ENCODE assay signal across 22 mouse cellular contexts in genomic region chr17:86030016-86030415, GRCm38 (mm10).
DNase-seq lines count a peak whose midpoint lies in the region; ATAC-seq and TF ChIP-seq lines count a peak whose summit lies in the region.
"Had no signal": no experiment of that assay in that cellular context is flagged by ENCODE, and none has a peak within 500 bp of the region (broad histone marks: within the 10 kb centered on the region; RNA-seq: fewer than 3 reads in every experiment).

No protein-coding gene starts in this region.

- H3K4me2 ChIP-seq in forebrain, embryonic 14.5 days (ENCODE audit: low read length), result no peak overlapping the region
- H3K4me2 ChIP-seq in forebrain, embryonic 12.5 days, result no peak overlapping the region
- H3K4me2 ChIP-seq: heart, embryonic 15.5 days; hindbrain, embryonic 13.5 days; midbrain, embryonic 12.5 days had no signal

- no peaks in the 10 kb centered on the region for H3K27me3 ChIP-seq in forebrain, embryonic 14.5 days (replicated peaks; ENCODE audit: control insufficient read depth, insufficient read depth, low read length)
- no peaks in the 10 kb centered on the region for H3K27me3 ChIP-seq in forebrain, embryonic 12.5 days
- H3K27me3 ChIP-seq: heart, embryonic 15.5 days; hindbrain, embryonic 13.5 days; midbrain, embryonic 12.5 days had no signal

- no peak for TF ChIP-seq CTCF in brain, embryonic 14.5 days (IDR thresholded peaks at IDR 0.05; ENCODE audit: borderline replicate concordance, extremely low read depth, insufficient read depth, insufficient read length)

- no peak overlapping the region for H3K27ac ChIP-seq in forebrain, embryonic 14.5 days (ENCODE audit: low read depth, low read length)
- H3K27ac ChIP-seq in forebrain, embryonic 12.5 days, result no peak overlapping the region
- H3K27ac ChIP-seq: heart, embryonic 15.5 days; hindbrain, embryonic 13.5 days; macrophage; midbrain, embryonic 12.5 days had no signal

- no peak overlapping the region for H3K4me3 ChIP-seq in forebrain, embryonic 14.5 days (ENCODE audit: low read depth, low read length)
- no peak overlapping the region for H3K4me3 ChIP-seq in forebrain, embryonic 12.5 days (replicated peaks)
- H3K4me3 ChIP-seq: heart, embryonic 15.5 days; hindbrain, embryonic 13.5 days; midbrain, embryonic 12.5 days had no signal

- H3K4me1 ChIP-seq in forebrain, embryonic 14.5 days (ENCODE audit: control insufficient read depth, insufficient read depth, low read length), result no peaks in the 10 kb centered on the region
- no peaks in the 10 kb centered on the region; the same call in 1 of the 2 replicates for H3K4me1 ChIP-seq in forebrain, embryonic 12.5 days
- H3K4me1 ChIP-seq: heart, embryonic 15.5 days; midbrain, embryonic 12.5 days had no signal

- no peaks in the 10 kb centered on the region for H3K9me3 ChIP-seq in forebrain, embryonic 14.5 days (replicated peaks; ENCODE audit: control insufficient read depth, low read length)
- no peaks in the 10 kb centered on the region for H3K9me3 ChIP-seq in forebrain, embryonic 12.5 days
- H3K9me3 ChIP-seq: heart, embryonic 15.5 days; hindbrain, embryonic 13.5 days; midbrain, embryonic 12.5 days had no signal

- whole genome bisulfite sequencing in forebrain, embryonic 14.5 days, result 56% methylated on average over 4 of the region's 4 CpGs
- 55% methylated on average over 4 of the region's 4 CpGs for WGBS in forebrain, embryonic 12.5 days

- H3K36me3 ChIP-seq in forebrain, embryonic 14.5 days (ENCODE audit: control insufficient read depth, insufficient read depth, low read length), result no peaks in the 10 kb centered on the region
- no peaks in the 10 kb centered on the region for H3K36me3 ChIP-seq in forebrain, embryonic 12.5 days (replicated peaks)
- H3K36me3 ChIP-seq: heart, embryonic 15.5 days; hindbrain, embryonic 13.5 days; midbrain, embryonic 12.5 days had no signal

- ATAC-seq in forebrain, embryonic 14.5 days, result 0 out of 2 replicates have a peak, but pooled peaks have one; percentile 32
- ATAC-seq in forebrain, embryonic 12.5 days (ENCODE audit: low FRiP score), result no peak

- no peak for TF ChIP-seq POLR2A in brain, embryonic 14.5 days (IDR thresholded peaks at IDR 0.05; ENCODE audit: borderline replicate concordance, extremely low read depth, insufficient read depth, insufficient read length, poor library complexity, severe bottlenecking)

- H3K9ac ChIP-seq in forebrain, embryonic 14.5 days (ENCODE audit: low read length), result no peak overlapping the region
- H3K9ac ChIP-seq in forebrain, embryonic 12.5 days, result no peak overlapping the region
- H3K9ac ChIP-seq: heart, embryonic 15.5 days; hindbrain, embryonic 13.5 days; midbrain, embryonic 12.5 days had no signal

- peak; percentile 52 for DNase-seq in forebrain, embryonic 14.5 days (ENCODE audit: low spot score)
- DNase-seq in 3T3-L1 (ENCODE audit: low read depth, low spot score), result peak; percentile 24
- DNase-seq in brain, embryonic 14.5 days (ENCODE audit: low read depth), result peak; percentile 66
- DNase-seq in fibroblast of lung, adult 2 months (ENCODE audit: low read depth), result peak; percentile 77
- DNase-seq in layer of hippocampus, postnatal 36 days, result no peak
- no peak for DNase-seq in cerebellum, postnatal 4 days (ENCODE audit: low spot score in 2 of 2)
- DNase-seq: adrenal gland, postnatal 10 days; B cell, adult 2 months; cerebellum, adult 8-10 months; cerebellum, postnatal 36 days; gastrocnemius, postnatal 36 days; heart, postnatal 36 days; kidney, adult 11 months; left cerebral cortex, postnatal 4 days; retina, postnatal 1 day; right cerebral cortex, postnatal 25 days; spleen, adult 18-20 months had no signal

Comparison
In these comparisons a context has a peak if more than half of its experiments do, and no peak if none do; other contexts are left out.
1. DNase-seq: peak in forebrain, embryonic 14.5 days (single experiment), 3T3-L1 (single experiment), brain, embryonic 14.5 days (single experiment) and fibroblast of lung, adult 2 months (single experiment); none in layer of hippocampus, postnatal 36 days (0 of 2) and cerebellum, postnatal 4 days (0 of 2).